Comparison of ENCODE assay signal across 12 mouse cellular contexts in the genomic region with DNA sequence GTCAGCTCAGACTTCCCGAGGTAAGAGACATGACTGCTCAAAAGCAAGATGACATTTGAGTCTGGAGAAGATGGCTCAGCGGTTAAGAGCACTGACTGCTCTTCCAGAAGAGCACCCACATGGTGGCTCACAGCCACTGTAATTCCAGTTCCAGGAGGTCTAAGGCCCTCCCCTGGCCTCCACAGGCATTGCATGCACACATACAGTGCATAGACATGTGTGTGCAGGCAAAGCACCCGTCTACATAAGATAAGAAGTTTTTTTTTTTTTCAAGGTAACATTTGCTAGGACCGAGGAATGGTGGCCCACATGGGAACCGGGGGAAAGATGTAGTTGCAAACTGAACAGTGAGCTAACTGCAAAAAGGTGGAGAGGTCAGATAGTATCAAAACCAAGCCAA.
DNase-seq lines count a peak whose midpoint lies in the region; ATAC-seq and TF ChIP-seq lines count a peak whose summit lies in the region.
"Had no signal": no experiment of that assay in that cellular context is flagged by ENCODE, and none has a peak within 500 bp of the region (broad histone marks: within the 10 kb centered on the region; RNA-seq: fewer than 3 reads in every experiment).

No protein-coding gene starts in this region.

- peak; percentile 55 for TF ChIP-seq CTCF in hindbrain, postnatal 0 days (IDR thresholded peaks at IDR 0.05; ENCODE audit: low read depth)
- TF ChIP-seq CTCF in liver, postnatal 0 days (IDR thresholded peaks at IDR 0.05; ENCODE audit: low read depth) = peak; percentile 45
- TF ChIP-seq CTCF in MEL (IDR thresholded peaks at IDR 0.05 in 2 of 3, conservative IDR thresholded peaks at IDR 0.05 in 1 of 3; ENCODE audit: control insufficient read depth in 1 of 3, insufficient read depth in 1 of 3, low read depth in 2 of 3, low read length in 3 of 3, poor library complexity in 1 of 3, severe bottlenecking in 1 of 3) = peak; percentile 8 to 43 (median 14); a peak in 3 of 6 replicates

- TF ChIP-seq POLR2A in MEL (IDR thresholded peaks at IDR 0.05; ENCODE audit: control insufficient read depth in 1 of 2, insufficient read depth in 1 of 2, low read depth in 1 of 2, low read length in 2 of 2, poor library complexity in 1 of 2) = no peak

- 79% methylated on average over 5 of the region's 5 CpGs for WGBS in hindbrain, postnatal 0 days
- 78% methylated on average over 5 of the region's 5 CpGs for WGBS in hindbrain, embryonic 10.5 days
- 59% methylated on average over 5 of the region's 5 CpGs for WGBS in liver, postnatal 0 days (ENCODE audit: insufficient replicate concordance)
- 58% methylated on average over 5 of the region's 5 CpGs for WGBS in liver, embryonic 12.5 days (ENCODE audit: insufficient replicate concordance)
- 82% methylated on average over 5 of the region's 5 CpGs for WGBS in limb, embryonic 10.5 days

- no peaks in the 10 kb centered on the region for H3K9me3 ChIP-seq in hindbrain, postnatal 0 days (ENCODE audit: low read length)
- H3K9me3 ChIP-seq in hindbrain, embryonic 10.5 days = no peaks in the 10 kb centered on the region
- H3K9me3 ChIP-seq in liver, postnatal 0 days (ENCODE audit: low read length) = no peaks in the 10 kb centered on the region
- no peaks in the 10 kb centered on the region for H3K9me3 ChIP-seq in liver, embryonic 12.5 days (replicated peaks)
- no peaks in the 10 kb centered on the region for H3K9me3 ChIP-seq in MEL (replicated peaks; ENCODE audit: insufficient read depth, low read length)
- H3K9me3 ChIP-seq in limb, embryonic 10.5 days (replicated peaks) = no peaks in the 10 kb centered on the region
- H3K9me3 ChIP-seq: limb, embryonic 13.5 days had no signal

- no peak for TF ChIP-seq RAD21 in MEL (IDR thresholded peaks at IDR 0.05; ENCODE audit: low read depth, low read length)

- no peak overlapping the region for H3K4me2 ChIP-seq in hindbrain, postnatal 0 days (ENCODE audit: low read depth, low read length)
- H3K4me2 ChIP-seq in liver, postnatal 0 days (ENCODE audit: low read depth, low read length) = no peak overlapping the region
- H3K4me2 ChIP-seq in liver, embryonic 12.5 days = no peak overlapping the region
- H3K4me2 ChIP-seq: limb, embryonic 13.5 days had no signal

- H3K27me3 ChIP-seq in hindbrain, postnatal 0 days (ENCODE audit: insufficient read depth, low read length) = no peaks in the 10 kb centered on the region
- H3K27me3 ChIP-seq in hindbrain, embryonic 10.5 days (ENCODE audit: insufficient read depth, poor library complexity, severe bottlenecking) = peaks cover 4% of the 10 kb centered on the region; the same call in 1 of the 2 replicates
- no peaks in the 10 kb centered on the region for H3K27me3 ChIP-seq in liver, postnatal 0 days (ENCODE audit: insufficient read depth, low read length)
- H3K27me3 ChIP-seq in liver, embryonic 12.5 days (replicated peaks) = 0 out of 2 replicates have a peak, but pooled peaks cover 12% of the 10 kb centered on the region
- H3K27me3 ChIP-seq in MEL (ENCODE audit: control insufficient read depth in 1 of 2, insufficient read depth in 2 of 2, low read length in 2 of 2) = no peaks in the 10 kb centered on the region; a peak in 1 of 4 replicates
- 0 out of 2 replicates have a peak, but pooled peaks cover 3% of the 10 kb centered on the region for H3K27me3 ChIP-seq in limb, embryonic 10.5 days (ENCODE audit: low read depth, poor library complexity, severe bottlenecking)

- H3K36me3 ChIP-seq in hindbrain, postnatal 0 days (ENCODE audit: insufficient read depth, low read length) = no peaks in the 10 kb centered on the region
- no peaks in the 10 kb centered on the region for H3K36me3 ChIP-seq in hindbrain, embryonic 10.5 days
- no peaks in the 10 kb centered on the region for H3K36me3 ChIP-seq in liver, postnatal 0 days (replicated peaks; ENCODE audit: insufficient read depth, low read length)
- H3K36me3 ChIP-seq in liver, embryonic 12.5 days = no peaks in the 10 kb centered on the region
- no peaks in the 10 kb centered on the region for H3K36me3 ChIP-seq in MEL (ENCODE audit: control insufficient read depth in 1 of 2, insufficient read depth in 2 of 2, low read length in 2 of 2)
- H3K36me3 ChIP-seq in limb, embryonic 10.5 days = no peaks in the 10 kb centered on the region
- H3K36me3 ChIP-seq: limb, embryonic 13.5 days had no signal

- TF ChIP-seq EP300 in liver, postnatal 0 days (IDR thresholded peaks at IDR 0.05; ENCODE audit: low read depth) = no peak
- no peak for TF ChIP-seq EP300 in MEL (IDR thresholded peaks at IDR 0.05; ENCODE audit: low read depth in 1 of 2, low read length in 2 of 2)

- ATAC-seq in hindbrain, postnatal 0 days = no peak
- ATAC-seq in liver, postnatal 0 days = no peak
- ATAC-seq in liver, embryonic 12.5 days = no peak; the same call in 1 of the 2 replicates
- no peak for ATAC-seq in megakaryocyte, adult 5-6 weeks (ENCODE audit: poor library complexity, severe bottlenecking)

- peak; percentile 34 for DNase-seq in hindbrain, postnatal 0 days (ENCODE audit: low spot score)
- DNase-seq in hindbrain, embryonic 10.5 days (ENCODE audit: low spot score) = no peak
- DNase-seq in liver, postnatal 0 days = no peak
- peak; percentile 42 for DNase-seq in MEL (ENCODE audit: low read depth, low spot score)
- DNase-seq in limb, embryonic 10.5 days (ENCODE audit: low spot score) = no peak
- no peak for DNase-seq in ovary, postnatal 36 days (ENCODE audit: low spot score)
- DNase-seq: heart, postnatal 36 days; right cerebral cortex, postnatal 4 days; thymus, postnatal 25 days had no signal

- no peaks in the 10 kb centered on the region for H3K4me1 ChIP-seq in hindbrain, postnatal 0 days (ENCODE audit: insufficient read depth, low read length)
- H3K4me1 ChIP-seq in hindbrain, embryonic 10.5 days (replicated peaks) = peaks cover 27% of the 10 kb centered on the region
- H3K4me1 ChIP-seq in liver, postnatal 0 days (ENCODE audit: insufficient read depth) = peaks cover 17% of the 10 kb centered on the region
- H3K4me1 ChIP-seq in liver, embryonic 12.5 days = peaks cover 30% of the 10 kb centered on the region
- H3K4me1 ChIP-seq in MEL (ENCODE audit: control insufficient read depth in 1 of 2, insufficient read depth in 2 of 2, low read length in 2 of 2) = no peaks in the 10 kb centered on the region; a peak in 1 of 4 replicates
- H3K4me1 ChIP-seq in limb, embryonic 10.5 days = peaks cover 47% of the 10 kb centered on the region

- H3K4me3 ChIP-seq in hindbrain, postnatal 0 days (ENCODE audit: low read length) = no peak overlapping the region
- no peak overlapping the region for H3K4me3 ChIP-seq in hindbrain, embryonic 10.5 days
- H3K4me3 ChIP-seq in liver, postnatal 0 days (ENCODE audit: low read depth, low read length) = no peak overlapping the region
- no peak overlapping the region for H3K4me3 ChIP-seq in liver, embryonic 12.5 days
- peak overlapping the region in 1 of 2 experiments; percentile 26; a peak in 1 of 4 replicates for H3K4me3 ChIP-seq in MEL (ENCODE audit: control insufficient read depth in 1 of 2, insufficient read depth in 1 of 2, low read depth in 2 of 2, low read length in 2 of 2)
- H3K4me3 ChIP-seq in limb, embryonic 10.5 days = no peak overlapping the region
- H3K4me3 ChIP-seq: limb, embryonic 13.5 days had no signal

- H3K79me2 ChIP-seq in MEL (ENCODE audit: control insufficient read depth, insufficient read depth, low read length, poor library complexity) = no peaks in the 10 kb centered on the region

- H3K27ac ChIP-seq in hindbrain, postnatal 0 days = no peak overlapping the region
- no peak overlapping the region for H3K27ac ChIP-seq in hindbrain, embryonic 10.5 days
- H3K27ac ChIP-seq in liver, postnatal 0 days (ENCODE audit: low read depth) = peak overlapping the region; percentile 80
- no peak overlapping the region for H3K27ac ChIP-seq in liver, embryonic 12.5 days
- H3K27ac ChIP-seq in MEL (ENCODE audit: control insufficient read depth, low read depth, low read length) = no peak overlapping the region
- H3K27ac ChIP-seq in limb, embryonic 10.5 days = peak overlapping the region; percentile 47; the same call in 1 of the 2 replicates

- no peak overlapping the region for H3K9ac ChIP-seq in hindbrain, postnatal 0 days (replicated peaks; ENCODE audit: low read length)
- no peak overlapping the region for H3K9ac ChIP-seq in liver, postnatal 0 days (replicated peaks)
- H3K9ac ChIP-seq in liver, embryonic 12.5 days = no peak overlapping the region
- no peak overlapping the region for H3K9ac ChIP-seq in MEL (ENCODE audit: control insufficient read depth, low read depth, low read length, poor library complexity, severe bottlenecking)
- H3K9ac ChIP-seq: limb, embryonic 13.5 days had no signal

TF ChIP-seq in MEL, 35 proteins besides CTCF, POLR2A, EP300 and RAD21:
- 0 out of 2 replicates have a peak, but pooled peaks have one; percentile 23 for TF ChIP-seq GATA1 (IDR thresholded peaks at IDR 0.05; ENCODE audit: low read depth, low read length)
- 0 out of 2 replicates have a peak, but pooled peaks have one; percentile 20 for TF ChIP-seq MAX (IDR thresholded peaks at IDR 0.05; ENCODE audit: low read length)
- TF ChIP-seq ZNF384 (IDR thresholded peaks at IDR 0.05; ENCODE audit: low read depth, low read length) = peak; percentile 71
- TF ChIP-seq TCF12 (IDR thresholded peaks at IDR 0.05; ENCODE audit: low read depth, low read length) = no peak
- TF ChIP-seq KAT2A (conservative IDR thresholded peaks at IDR 0.05; ENCODE audit: low read depth, low read length) = no peak
- no peak for TF ChIP-seq USF1 (IDR thresholded peaks at IDR 0.05; ENCODE audit: low read depth, low read length)
- no peak for TF ChIP-seq TBP (IDR thresholded peaks at IDR 0.05; ENCODE audit: low read depth, low read length)
- TF ChIP-seq SMC3 (IDR thresholded peaks at IDR 0.05; ENCODE audit: low read depth, low read length) = peak; percentile 36
- no peak for TF ChIP-seq USF2 (IDR thresholded peaks at IDR 0.05; ENCODE audit: borderline replicate concordance in 1 of 2, insufficient read depth in 1 of 2, low read depth in 1 of 2, low read length in 2 of 2)

Comparison
In these comparisons a context has a peak if more than half of its experiments do, and no peak if none do; other contexts are left out.
1. DNase-seq: peak in hindbrain, postnatal 0 days (single experiment) and MEL (single experiment); none in hindbrain, embryonic 10.5 days (single experiment), liver, postnatal 0 days (single experiment), limb, embryonic 10.5 days (single experiment) and ovary, postnatal 36 days (single experiment).
2. H3K27ac ChIP-seq: peak in liver, postnatal 0 days (single experiment) and limb, embryonic 10.5 days (single experiment); none in hindbrain, postnatal 0 days (single experiment), hindbrain, embryonic 10.5 days (single experiment), liver, embryonic 12.5 days (single experiment) and MEL (single experiment).
3. Peak in every context shown above with its lines, with median percentiles within 50 percentile points of each other: CTCF ChIP-seq.